In the genomic region with DNA sequence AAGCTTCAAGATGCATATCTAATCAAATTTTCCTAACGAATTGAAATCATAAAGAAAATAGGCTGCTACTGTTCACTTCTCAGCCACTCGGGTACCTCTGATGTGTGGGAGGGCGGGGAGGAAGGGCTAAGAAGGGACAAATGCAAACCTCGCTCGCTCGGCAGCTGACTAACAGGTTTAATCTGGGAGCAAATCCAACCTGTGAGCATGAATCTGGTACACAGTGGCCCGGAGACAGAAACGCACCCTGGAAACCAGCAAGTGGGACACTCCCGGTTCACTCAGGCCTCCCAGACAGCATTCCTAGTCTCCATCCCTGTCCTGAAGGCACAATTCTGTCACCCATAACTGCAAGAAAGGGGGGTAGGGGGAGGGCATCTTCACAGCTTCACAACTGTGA, we compare ENCODE assay signal across 18 mouse cellular contexts.
DNase-seq lines count a peak whose midpoint lies in the region; ATAC-seq and TF ChIP-seq lines count a peak whose summit lies in the region.
"Had no signal": no experiment of that assay in that cellular context is flagged by ENCODE, and none has a peak within 500 bp of the region (broad histone marks: within the 10 kb centered on the region; RNA-seq: fewer than 3 reads in every experiment).

No protein-coding gene starts in this region.

- no peak overlapping the region for H3K4me3 ChIP-seq in layer of hippocampus, adult 2 months
- no peak overlapping the region for H3K4me3 ChIP-seq in intestine, embryonic 15.5 days (replicated peaks)
- H3K4me3 ChIP-seq: heart, adult 2 months; hindbrain, embryonic 10.5 days; limb, embryonic 12.5 days; midbrain, embryonic 13.5 days; myocyte; neural tube, embryonic 15.5 days had no signal

- no peak; the same call in 1 of the 2 replicates for TF ChIP-seq CTCF in layer of hippocampus, adult 2 months (conservative IDR thresholded peaks at IDR 0.05)

- no peak overlapping the region for H3K4me2 ChIP-seq in intestine, embryonic 15.5 days (replicated peaks)
- H3K4me2 ChIP-seq: limb, embryonic 12.5 days; midbrain, embryonic 13.5 days; neural tube, embryonic 15.5 days had no signal

- no peaks in the 10 kb centered on the region for H3K36me3 ChIP-seq in intestine, embryonic 15.5 days
- H3K36me3 ChIP-seq: neural tube, embryonic 15.5 days had no signal

- WGBS in intestine, embryonic 15.5 days = 62% methylated on average over 9 of the region's 9 CpGs

- H3K27me3 ChIP-seq in intestine, embryonic 15.5 days (replicated peaks) = no peaks in the 10 kb centered on the region
- H3K27me3 ChIP-seq: limb, embryonic 12.5 days; midbrain, embryonic 13.5 days; neural tube, embryonic 15.5 days had no signal

- no peak for ATAC-seq in intestine, embryonic 15.5 days
- ATAC-seq: midbrain, embryonic 13.5 days had no signal

- no peak overlapping the region for H3K9ac ChIP-seq in intestine, embryonic 15.5 days
- H3K9ac ChIP-seq: limb, embryonic 12.5 days; liver, embryonic 14.5 days; midbrain, embryonic 13.5 days; neural tube, embryonic 15.5 days had no signal

- DNase-seq in layer of hippocampus, adult 2 months (ENCODE audit: low spot score in 2 of 2) = no peak
- DNase-seq in layer of hippocampus, adult 9-10 months (ENCODE audit: low spot score) = no peak
- peak; percentile 41 for DNase-seq in testis, postnatal 14 days (ENCODE audit: low spot score)
- no peak for DNase-seq in testis, postnatal 10 days (ENCODE audit: low spot score)
- DNase-seq in cerebellum, adult 9-10 months = peak; percentile 86
- peak; percentile 49 to 63 for DNase-seq in right cerebral cortex, postnatal 36 days (ENCODE audit: low spot score in 2 of 2)
- no peak for DNase-seq in kidney, adult 9 months
- DNase-seq: gastrocnemius, postnatal 10 days; heart, adult 2 months; kidney, postnatal 4 days; thymus, adult 2 months had no signal

- no peaks in the 10 kb centered on the region for H3K9me3 ChIP-seq in intestine, embryonic 15.5 days
- H3K9me3 ChIP-seq: hindbrain, embryonic 10.5 days; limb, embryonic 12.5 days; midbrain, embryonic 13.5 days; neural tube, embryonic 15.5 days had no signal

- H3K27ac ChIP-seq in layer of hippocampus, adult 2 months = peak overlapping the region; percentile 89
- no peak overlapping the region for H3K27ac ChIP-seq in intestine, embryonic 15.5 days
- H3K27ac ChIP-seq: heart, adult 2 months; hindbrain, embryonic 10.5 days; limb, embryonic 12.5 days; liver, embryonic 14.5 days; midbrain, embryonic 13.5 days; neural tube, embryonic 15.5 days had no signal

- no peaks in the 10 kb centered on the region for H3K4me1 ChIP-seq in intestine, embryonic 15.5 days (replicated peaks)

Comparison
In these comparisons a context has a peak if more than half of its experiments do, and no peak if none do; other contexts are left out.
1. DNase-seq: peak in testis, postnatal 14 days (single experiment), cerebellum, adult 9-10 months (single experiment) and right cerebral cortex, postnatal 36 days (2 of 2); none in layer of hippocampus, adult 2 months (0 of 2), layer of hippocampus, adult 9-10 months (single experiment), testis, postnatal 10 days (single experiment) and kidney, adult 9 months (single experiment).